Mouse (Mus musculus): ENCODE results near the gene Gm2a. TPM values are rescaled to one million over a fixed set of nuclear protein-coding genes. Genes with fewer than 3 reads are reported as not detected.

Gm2a gene
- total RNA-seq, 1 experiment: 11.7 TPM

DNA sequence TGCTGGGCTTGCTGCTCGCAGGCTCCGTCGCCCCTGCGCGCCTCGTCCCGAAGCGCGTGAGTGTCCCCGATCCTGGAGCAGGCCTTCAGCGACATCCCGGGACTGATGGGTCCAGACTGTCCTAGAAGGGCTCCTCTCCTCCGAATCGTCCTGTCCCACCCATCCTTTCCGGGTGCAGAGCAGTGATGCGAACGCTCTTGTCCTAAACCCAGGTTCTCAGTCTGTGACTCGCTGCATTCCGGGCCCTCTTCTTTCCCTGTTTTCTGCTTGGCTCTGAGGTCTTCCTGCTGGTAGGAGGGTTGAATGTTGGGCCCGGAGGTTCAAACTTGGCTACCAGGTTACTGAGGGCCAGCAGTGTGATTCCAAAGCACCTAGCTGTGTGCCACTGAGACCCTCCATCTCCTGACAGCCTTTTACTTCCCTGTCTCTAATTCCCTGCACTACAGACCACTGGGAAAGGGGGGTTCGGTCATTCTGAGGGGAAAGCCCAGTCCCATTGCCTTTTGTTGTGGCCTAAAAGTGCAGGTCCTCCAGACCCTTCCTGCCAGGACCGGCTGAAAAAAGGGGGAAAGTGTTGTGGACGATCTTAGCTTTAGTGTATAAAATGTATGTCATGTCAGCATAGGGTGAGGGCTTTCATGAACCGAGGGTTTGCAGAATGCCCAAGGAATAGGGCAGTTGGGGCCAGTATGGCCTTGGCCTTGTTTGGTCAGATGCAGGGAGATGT is 437 bp downstream of the Gm2a start:
- H3K4me3 ChIP-seq (ENCODE audit: insufficient read depth in 1 of 2, low read depth in 1 of 2, low read length in 2 of 2, poor library complexity in 1 of 2, severe bottlenecking in 1 of 2): peak overlapping the region; percentile 85 to 96
- peak overlapping the region; percentile 86 for H3K9ac ChIP-seq (ENCODE audit: insufficient read depth, low read depth, low read length, poor library complexity, severe bottlenecking)
- H3K27ac ChIP-seq (ENCODE audit: insufficient read depth, low read depth, low read length, poor library complexity, severe bottlenecking): no peak overlapping the region
- H3K36me3 ChIP-seq (ENCODE audit: control insufficient read depth, insufficient read depth, low read length, poor library complexity, severe bottlenecking): no peaks in the 10 kb centered on the region; the same call in 1 of the 2 replicates
- no peak for DNase-seq (ENCODE audit: low read depth, low spot score)
- in situ Hi-C loops (cut with MboI; ENCODE audit: low sequenced_read_pairs in 2 of 2, unreplicated experiment in 2 of 2): no loop called here
- H3K4me1 ChIP-seq (ENCODE audit: control insufficient read depth in 2 of 2, insufficient read depth in 2 of 2, low read length in 2 of 2, poor library complexity in 1 of 2): peaks cover 0 to 8% of the 10 kb centered on the region in 2 experiments; a peak in 2 of 4 replicates
- H3K9me3 ChIP-seq (ENCODE audit: control insufficient read depth, insufficient read depth, low read depth, low read length): no peaks in the 10 kb centered on the region
- TF ChIP-seq ZC3H11A (IDR thresholded peaks at IDR 0.05; ENCODE audit: borderline replicate concordance, low read depth, low read length) (no peak), CHD2 (IDR thresholded peaks at IDR 0.05; ENCODE audit: low read depth, low read length) (no peak), HCFC1 (IDR thresholded peaks at IDR 0.05; ENCODE audit: borderline replicate concordance, insufficient read depth, low read length) (0 out of 2 replicates have a peak, but pooled peaks have one; percentile 16)

DNA sequence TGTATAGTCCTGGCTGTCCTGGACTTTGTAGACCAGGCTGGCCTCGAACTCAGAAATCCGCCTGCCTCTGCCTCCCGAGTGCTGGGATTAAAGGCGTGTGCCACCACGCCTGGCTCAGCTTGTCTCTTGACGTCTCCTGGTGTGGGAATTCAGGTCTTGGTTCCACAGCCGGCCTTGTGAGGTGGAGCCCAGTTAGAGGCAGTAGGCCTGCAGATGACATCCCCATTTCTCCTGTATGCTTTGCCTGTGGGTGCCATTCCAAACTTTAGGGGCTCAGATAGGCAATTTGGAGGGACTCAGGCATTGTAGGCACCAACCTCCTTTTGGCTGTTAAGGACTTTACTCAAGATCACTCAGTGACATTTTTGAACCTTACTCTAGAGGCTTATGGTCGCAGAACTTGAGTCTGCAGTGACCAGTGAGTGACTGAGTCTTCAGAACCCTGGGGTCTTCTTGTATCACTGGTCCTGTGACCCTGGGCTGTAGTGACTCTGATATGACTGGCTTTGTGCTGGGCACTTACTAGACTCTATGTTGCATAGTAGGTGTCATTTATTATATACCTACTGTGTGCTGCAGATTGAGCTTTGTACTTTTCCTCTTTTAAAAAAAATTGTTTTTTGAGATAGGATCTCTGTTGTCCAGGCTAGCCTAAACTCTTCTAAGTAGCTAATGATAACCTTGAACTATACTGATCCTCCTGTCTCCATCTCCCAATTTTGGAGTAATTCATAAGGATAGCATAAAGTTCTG is 1.3 kb downstream of the Gm2a start:
- no peak for TF ChIP-seq MAFK (IDR thresholded peaks at IDR 0.05; ENCODE audit: insufficient read depth, low read depth, low read length)
- Histone ChIP-seq H3K4me3 (ENCODE audit: insufficient read depth in 1 of 2, low read depth in 1 of 2, low read length in 2 of 2, poor library complexity in 1 of 2, severe bottlenecking in 1 of 2) (peak overlapping the region in 1 of 2 experiments; percentile 96; a peak in 1 of 4 replicates), H3K36me3 (ENCODE audit: control insufficient read depth, insufficient read depth, low read length, poor library complexity, severe bottlenecking) (no peaks in the 10 kb centered on the region; the same call in 1 of the 2 replicates), H3K9me3 (ENCODE audit: control insufficient read depth, insufficient read depth, low read depth, low read length) (no peaks in the 10 kb centered on the region), H3K9ac (ENCODE audit: insufficient read depth, low read depth, low read length, poor library complexity, severe bottlenecking) (no peak overlapping the region), H3K27ac (ENCODE audit: insufficient read depth, low read depth, low read length, poor library complexity, severe bottlenecking) (no peak overlapping the region), H3K4me1 (ENCODE audit: control insufficient read depth in 2 of 2, insufficient read depth in 2 of 2, low read length in 2 of 2, poor library complexity in 1 of 2) (peaks cover 0 to 8% of the 10 kb centered on the region in 2 experiments; a peak in 2 of 4 replicates)
- no peak for DNase-seq (ENCODE audit: low read depth, low spot score)
- in situ Hi-C loops (cut with MboI; ENCODE audit: low sequenced_read_pairs in 2 of 2, unreplicated experiment in 2 of 2): no loop called here

DNA sequence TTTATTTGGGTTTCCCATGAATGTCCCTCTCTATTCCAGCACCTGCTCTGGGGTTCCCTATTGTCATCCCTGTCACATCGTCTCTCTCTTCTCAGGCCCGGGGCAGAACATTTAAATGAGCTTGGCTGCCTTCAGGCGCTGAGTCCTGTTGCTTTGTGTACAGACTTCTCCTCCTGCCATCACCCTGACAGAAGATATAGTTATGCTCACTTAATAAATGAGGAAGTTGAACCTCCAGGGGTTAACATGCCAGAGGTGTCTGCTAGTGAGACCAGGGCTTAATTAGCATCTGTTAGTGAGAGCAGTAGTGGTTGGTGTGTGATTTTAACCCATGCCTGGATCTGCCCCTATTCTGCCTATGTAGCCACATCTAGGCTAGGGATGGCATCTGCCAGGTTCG is 2.0 kb downstream of the Gm2a start:
- peaks cover 0 to 8% of the 10 kb centered on the region in 2 experiments; a peak in 2 of 4 replicates for H3K4me1 ChIP-seq (ENCODE audit: control insufficient read depth in 2 of 2, insufficient read depth in 2 of 2, low read length in 2 of 2, poor library complexity in 1 of 2)
- in situ Hi-C loops (cut with MboI; ENCODE audit: low sequenced_read_pairs in 2 of 2, unreplicated experiment in 2 of 2): no loop called here
- H3K9me3 ChIP-seq (ENCODE audit: control insufficient read depth, insufficient read depth, low read depth, low read length): no peaks in the 10 kb centered on the region
- H3K36me3 ChIP-seq (ENCODE audit: control insufficient read depth, insufficient read depth, low read length, poor library complexity, severe bottlenecking): no peaks in the 10 kb centered on the region; the same call in 1 of the 2 replicates
- no peak overlapping the region for H3K27ac ChIP-seq (ENCODE audit: insufficient read depth, low read depth, low read length, poor library complexity, severe bottlenecking)
- no peak for DNase-seq (ENCODE audit: low read depth, low spot score)
- TF ChIP-seq ZC3H11A (IDR thresholded peaks at IDR 0.05; ENCODE audit: borderline replicate concordance, low read depth, low read length) (no peak), MAFK (IDR thresholded peaks at IDR 0.05; ENCODE audit: insufficient read depth, low read depth, low read length) (no peak), CHD2 (IDR thresholded peaks at IDR 0.05; ENCODE audit: low read depth, low read length) (no peak), HCFC1 (IDR thresholded peaks at IDR 0.05; ENCODE audit: borderline replicate concordance, insufficient read depth, low read length) (no peak), ZNF384 (IDR thresholded peaks at IDR 0.05; ENCODE audit: low read depth, low read length) (no peak)
- no peak overlapping the region for H3K9ac ChIP-seq (ENCODE audit: insufficient read depth, low read depth, low read length, poor library complexity, severe bottlenecking)
- H3K4me3 ChIP-seq (ENCODE audit: insufficient read depth in 1 of 2, low read depth in 1 of 2, low read length in 2 of 2, poor library complexity in 1 of 2, severe bottlenecking in 1 of 2): no peak overlapping the region

DNA sequence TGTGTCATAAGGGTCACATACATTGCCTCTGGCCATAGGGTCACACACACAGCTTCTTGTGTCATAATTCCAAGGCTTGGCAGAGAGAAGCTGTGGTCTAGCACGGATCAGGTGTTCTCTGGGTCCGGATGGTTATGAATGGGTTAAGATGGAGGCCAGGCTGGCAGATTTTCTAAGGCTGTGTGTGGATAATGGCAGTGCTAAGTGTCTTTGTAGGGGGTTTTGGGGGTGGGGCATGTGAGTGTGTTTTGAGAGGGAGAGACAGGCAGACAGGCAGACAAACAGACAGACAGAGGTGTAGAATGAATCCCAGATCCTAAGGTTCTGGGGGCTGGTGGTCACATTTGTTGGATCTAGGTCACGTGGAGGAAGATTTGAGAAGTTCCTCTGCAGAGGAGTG is 4.1 kb downstream of the Gm2a start:
- DNase-seq (ENCODE audit: low read depth, low spot score): no peak
- H3K27ac ChIP-seq (ENCODE audit: insufficient read depth, low read depth, low read length, poor library complexity, severe bottlenecking): no peak overlapping the region
- H3K4me3 ChIP-seq (ENCODE audit: insufficient read depth in 1 of 2, low read depth in 1 of 2, low read length in 2 of 2, poor library complexity in 1 of 2, severe bottlenecking in 1 of 2): no peak overlapping the region
- TF ChIP-seq CHD2 (IDR thresholded peaks at IDR 0.05; ENCODE audit: low read depth, low read length): no peak
- TF ChIP-seq MAFK (IDR thresholded peaks at IDR 0.05; ENCODE audit: insufficient read depth, low read depth, low read length): no peak
- TF ChIP-seq ZC3H11A (IDR thresholded peaks at IDR 0.05; ENCODE audit: borderline replicate concordance, low read depth, low read length): no peak
- TF ChIP-seq HCFC1 (IDR thresholded peaks at IDR 0.05; ENCODE audit: borderline replicate concordance, insufficient read depth, low read length): no peak
- no peak for TF ChIP-seq ZNF384 (IDR thresholded peaks at IDR 0.05; ENCODE audit: low read depth, low read length)
- no peak overlapping the region; the same call in 1 of the 2 replicates for H3K9ac ChIP-seq (ENCODE audit: insufficient read depth, low read depth, low read length, poor library complexity, severe bottlenecking)
- in situ Hi-C loops (cut with MboI; ENCODE audit: low sequenced_read_pairs in 2 of 2, unreplicated experiment in 2 of 2): no loop called here
- H3K9me3 ChIP-seq (ENCODE audit: control insufficient read depth, insufficient read depth, low read depth, low read length): no peaks in the 10 kb centered on the region
- peaks cover 0 to 6% of the 10 kb centered on the region in 2 experiments; a peak in 1 of 4 replicates for H3K4me1 ChIP-seq (ENCODE audit: control insufficient read depth in 2 of 2, insufficient read depth in 2 of 2, low read length in 2 of 2, poor library complexity in 1 of 2)
- H3K36me3 ChIP-seq (ENCODE audit: control insufficient read depth, insufficient read depth, low read length, poor library complexity, severe bottlenecking): no peaks in the 10 kb centered on the region; the same call in 1 of the 2 replicates
